Mouse (Mus musculus): ENCODE measurements at regions not wholly inside any gene's neighbourhood (a gene's known extent, or its start where the extent isn't known, plus 50 kb on each side); places are given as distances from the start of the nearest gene placed in this dataset.

DNA sequence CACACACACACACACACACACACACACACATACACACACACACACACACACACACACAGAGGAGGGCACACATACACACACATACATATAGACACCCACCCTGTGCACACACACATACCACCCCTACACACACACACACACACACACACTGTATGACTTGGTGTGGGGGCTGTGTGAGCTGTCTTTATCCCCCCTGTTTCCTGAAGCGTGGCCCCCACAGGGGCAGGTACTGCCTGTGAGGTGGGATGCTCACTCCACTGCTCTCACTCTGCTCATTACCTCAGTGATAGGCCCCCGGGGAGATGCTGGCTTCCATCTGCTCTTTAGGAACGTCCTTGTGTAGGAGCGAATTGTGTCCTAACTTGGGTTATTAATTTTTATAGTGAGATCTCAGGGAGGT lies 157.7 kb downstream of the Ifng start:
- H3K4me3 ChIP-seq (ENCODE audit: insufficient read depth, low read length), result no peak overlapping the region
- no peaks in the 10 kb centered on the region for H3K4me1 ChIP-seq (ENCODE audit: control insufficient read depth, insufficient read depth, low read length)
- H3K27ac ChIP-seq (ENCODE audit: insufficient read depth, low read length), result no peak overlapping the region
- no peak for TF ChIP-seq POLR2A (IDR thresholded peaks at IDR 0.05; ENCODE audit: low read depth, low read length)
- TF ChIP-seq CTCF (IDR thresholded peaks at IDR 0.05; ENCODE audit: borderline replicate concordance, insufficient read depth, low read length), result no peak

DNA sequence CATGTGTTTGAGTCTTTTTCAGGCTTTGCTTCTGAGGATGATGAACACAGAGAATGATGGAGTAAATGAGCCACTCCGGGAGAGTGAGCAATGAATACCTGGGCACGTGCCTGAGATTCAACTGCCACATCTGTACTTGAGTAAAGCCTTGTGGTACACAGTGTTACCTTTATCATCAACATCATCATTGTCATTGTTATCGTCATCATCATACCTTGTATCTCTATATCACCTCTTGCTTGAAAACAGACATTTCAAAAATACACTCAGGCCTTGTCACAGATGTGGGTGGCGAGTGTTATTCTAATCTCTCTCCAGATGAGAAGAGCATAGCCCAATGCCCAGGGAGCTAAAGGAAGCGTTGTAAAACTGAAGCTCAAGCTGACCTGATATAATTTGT lies 158.4 kb downstream of the Ifng start:
- H3K27ac ChIP-seq (ENCODE audit: insufficient read depth, low read length), result no peak overlapping the region
- H3K4me3 ChIP-seq (ENCODE audit: insufficient read depth, low read length), result no peak overlapping the region
- H3K4me1 ChIP-seq (ENCODE audit: control insufficient read depth, insufficient read depth, low read length), result no peaks in the 10 kb centered on the region
- TF ChIP-seq CTCF (IDR thresholded peaks at IDR 0.05; ENCODE audit: borderline replicate concordance, insufficient read depth, low read length), result no peak
- TF ChIP-seq POLR2A (IDR thresholded peaks at IDR 0.05; ENCODE audit: low read depth, low read length), result no peak

DNA sequence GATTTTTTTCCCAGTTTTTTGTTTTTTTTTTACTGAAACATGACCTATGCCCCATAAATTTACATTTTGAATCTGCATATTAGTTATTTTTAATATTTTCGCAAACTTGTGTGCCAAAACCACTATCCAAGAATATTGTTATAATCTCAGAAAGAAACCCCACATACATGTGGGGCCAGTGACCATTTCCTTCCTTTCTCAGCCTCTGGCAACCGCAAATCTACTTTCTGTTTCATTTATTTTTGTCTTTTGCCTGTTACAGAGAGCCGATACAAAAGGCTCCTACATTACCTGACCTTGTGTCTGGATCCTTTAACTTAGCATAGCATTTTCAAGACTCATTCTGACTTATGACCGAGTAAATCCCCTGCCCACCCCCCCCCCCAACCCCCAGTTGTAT lies 158.8 kb downstream of the Ifng start:
- no peak overlapping the region for H3K4me3 ChIP-seq (ENCODE audit: insufficient read depth, low read length)
- no peak overlapping the region for H3K27ac ChIP-seq (ENCODE audit: insufficient read depth, low read length)
- no peaks in the 10 kb centered on the region for H3K4me1 ChIP-seq (ENCODE audit: control insufficient read depth, insufficient read depth, low read length)
- TF ChIP-seq CTCF (IDR thresholded peaks at IDR 0.05; ENCODE audit: borderline replicate concordance, insufficient read depth, low read length) (no peak), POLR2A (IDR thresholded peaks at IDR 0.05; ENCODE audit: low read depth, low read length) (no peak)

DNA sequence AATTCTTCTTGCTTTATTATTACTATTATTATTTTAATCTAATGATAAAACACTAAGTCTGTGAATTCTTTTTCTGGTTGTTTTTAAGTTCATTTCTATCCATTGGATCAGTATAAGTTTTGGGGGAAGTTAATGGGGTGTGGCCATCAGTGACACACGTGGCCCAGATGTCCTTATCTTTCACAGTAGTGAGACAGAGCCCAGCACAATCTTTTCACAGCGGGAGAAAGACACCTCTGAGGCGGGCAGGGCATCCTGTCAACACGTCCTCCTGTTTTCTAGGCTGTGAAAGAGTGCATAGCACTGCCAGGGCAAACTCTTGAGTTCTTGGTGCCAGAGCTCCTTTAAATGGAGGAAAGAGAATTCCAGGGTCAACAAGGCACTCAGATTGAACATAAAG lies 162.1 kb downstream of the Ifng start:
- H3K4me3 ChIP-seq (ENCODE audit: insufficient read depth, low read length), result no peak overlapping the region
- TF ChIP-seq CTCF (IDR thresholded peaks at IDR 0.05; ENCODE audit: borderline replicate concordance, insufficient read depth, low read length), result no peak
- no peak for TF ChIP-seq POLR2A (IDR thresholded peaks at IDR 0.05; ENCODE audit: low read depth, low read length)
- no peaks in the 10 kb centered on the region for H3K4me1 ChIP-seq (ENCODE audit: control insufficient read depth, insufficient read depth, low read length)
- no peak overlapping the region for H3K27ac ChIP-seq (ENCODE audit: insufficient read depth, low read length)

DNA sequence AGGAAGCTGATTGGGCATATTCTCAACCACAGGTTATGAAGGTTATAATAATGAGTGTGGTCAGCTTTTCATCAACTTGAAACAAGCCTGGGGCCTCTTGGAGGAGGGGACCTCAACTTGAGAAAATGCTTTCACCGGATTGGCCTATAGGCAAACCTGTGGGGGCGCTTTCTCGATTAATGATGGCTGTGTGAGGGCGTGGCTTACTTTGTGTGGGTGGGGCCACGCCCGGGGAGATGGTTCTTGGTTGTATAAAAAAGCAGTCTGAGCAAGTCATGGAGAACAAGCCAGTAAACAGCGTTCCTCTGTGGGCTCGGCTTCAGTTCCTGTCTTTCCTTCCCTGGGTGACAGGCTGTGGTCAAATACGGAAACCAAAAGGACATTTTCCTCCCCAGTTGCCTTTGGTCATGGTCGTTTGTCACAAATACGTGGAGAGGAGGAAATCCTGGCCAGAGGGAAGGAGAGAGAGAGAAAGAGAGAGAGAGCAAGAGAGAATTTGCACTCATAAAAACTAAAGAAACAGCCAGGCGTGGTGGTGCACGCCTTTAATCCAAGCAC lies 163.1 kb downstream of the Ifng start:
- no peaks in the 10 kb centered on the region for H3K4me1 ChIP-seq (ENCODE audit: control insufficient read depth, insufficient read depth, low read length)
- H3K4me3 ChIP-seq (ENCODE audit: insufficient read depth, low read length), result no peak overlapping the region
- no peak overlapping the region for H3K27ac ChIP-seq (ENCODE audit: insufficient read depth, low read length)
- no peak for TF ChIP-seq CTCF (IDR thresholded peaks at IDR 0.05; ENCODE audit: borderline replicate concordance, insufficient read depth, low read length)
- TF ChIP-seq POLR2A (IDR thresholded peaks at IDR 0.05; ENCODE audit: low read depth, low read length), result no peak

DNA sequence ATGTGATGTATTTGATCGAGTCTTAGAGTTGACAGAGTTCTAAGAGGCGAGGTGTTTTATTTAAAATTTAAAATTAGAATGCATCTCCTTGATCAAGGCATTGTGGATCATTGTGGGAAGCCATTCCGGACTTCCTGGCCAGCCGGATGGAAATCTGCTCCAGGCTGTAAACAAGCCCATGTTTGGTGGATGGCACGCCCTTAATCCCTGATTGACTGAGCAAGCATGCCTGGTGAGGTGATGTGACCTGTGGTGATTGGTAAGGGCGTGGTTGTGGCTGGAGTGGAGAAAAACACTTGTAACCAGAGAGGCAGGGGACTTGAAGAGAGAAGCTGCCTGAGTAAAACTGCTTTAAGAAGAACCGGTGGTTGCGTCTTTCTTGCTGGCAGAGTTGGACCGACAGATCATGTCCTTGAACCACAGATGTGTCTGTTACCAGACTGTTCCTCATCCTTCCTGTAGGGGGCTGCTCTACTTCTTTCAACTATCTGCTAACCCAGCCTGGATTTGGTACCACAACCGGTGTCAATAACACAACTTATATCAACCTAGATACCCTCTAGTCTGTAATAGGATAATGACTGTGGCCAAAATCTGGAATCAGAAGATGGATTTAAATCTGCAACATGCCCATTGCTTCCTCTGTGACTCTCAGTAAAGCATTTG lies 164.4 kb downstream of the Ifng start:
- Histone ChIP-seq H3K4me1 (ENCODE audit: control insufficient read depth, insufficient read depth, low read length) (no peaks in the 10 kb centered on the region), H3K27ac (ENCODE audit: insufficient read depth, low read length) (no peak overlapping the region), H3K4me3 (ENCODE audit: insufficient read depth, low read length) (no peak overlapping the region)
- TF ChIP-seq CTCF (IDR thresholded peaks at IDR 0.05; ENCODE audit: borderline replicate concordance, insufficient read depth, low read length) (no peak), POLR2A (IDR thresholded peaks at IDR 0.05; ENCODE audit: low read depth, low read length) (no peak)

DNA sequence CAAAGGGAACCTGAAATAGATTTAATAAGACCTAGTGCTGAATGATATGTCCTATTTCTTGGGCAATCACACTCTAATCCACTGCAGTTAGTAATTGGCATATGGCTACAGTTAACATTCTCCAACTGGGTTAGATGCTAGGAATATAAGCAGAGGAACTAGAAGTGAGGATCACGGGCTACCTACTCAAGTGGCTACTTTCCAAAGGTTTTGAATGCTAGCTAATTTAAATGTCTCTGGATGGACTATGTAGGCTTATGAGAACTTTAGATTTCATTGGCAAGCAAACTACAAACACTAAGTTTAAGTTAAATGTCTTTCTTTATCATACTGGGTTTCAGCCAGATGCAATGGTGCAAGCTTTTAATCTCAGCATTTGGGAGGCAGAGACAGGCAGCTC lies 166.6 kb downstream of the Ifng start:
- no peak overlapping the region for H3K27ac ChIP-seq (ENCODE audit: insufficient read depth, low read length)
- no peaks in the 10 kb centered on the region for H3K4me1 ChIP-seq (ENCODE audit: control insufficient read depth, insufficient read depth, low read length)
- TF ChIP-seq CTCF (IDR thresholded peaks at IDR 0.05; ENCODE audit: borderline replicate concordance, insufficient read depth, low read length) (no peak), POLR2A (IDR thresholded peaks at IDR 0.05; ENCODE audit: low read depth, low read length) (no peak)
- no peak overlapping the region for H3K4me3 ChIP-seq (ENCODE audit: insufficient read depth, low read length)

DNA sequence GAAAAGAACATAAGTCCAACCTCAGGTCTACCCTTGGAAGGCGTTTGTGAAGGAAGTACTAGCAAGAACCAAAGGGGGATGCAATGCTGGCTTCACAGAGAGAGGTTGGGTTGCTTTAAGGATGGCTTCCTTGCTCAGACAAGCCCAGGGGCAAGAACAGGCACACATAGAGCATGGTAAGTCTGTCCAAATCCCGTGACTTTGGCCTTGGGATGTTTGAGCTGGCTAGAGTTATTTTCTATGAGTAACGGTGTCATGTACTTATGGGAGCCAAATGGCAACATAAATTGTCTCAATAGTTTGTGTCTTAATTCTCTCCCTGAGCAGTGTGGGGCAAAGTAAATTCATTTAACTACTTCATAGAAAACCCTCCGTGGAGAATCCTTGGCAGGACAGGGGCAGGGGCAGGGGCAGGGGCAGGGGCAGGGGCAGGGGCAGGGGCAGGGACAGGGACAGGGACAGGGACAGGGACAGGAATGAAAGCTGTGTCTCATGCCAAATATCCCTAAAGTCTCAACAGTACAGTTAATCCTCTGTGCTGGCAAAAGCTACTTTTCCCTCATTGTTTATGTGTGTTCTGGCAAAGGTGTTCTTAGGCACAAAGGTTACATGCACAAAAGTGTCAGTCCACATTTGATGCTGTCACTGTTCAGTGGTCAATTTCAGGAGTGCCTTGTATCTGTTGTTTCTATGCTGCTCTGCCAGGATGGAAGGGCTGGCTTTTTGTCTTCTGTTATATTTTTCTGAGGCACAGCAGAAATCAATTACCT lies 167.7 kb downstream of the Ifng start:
- no peak for TF ChIP-seq CTCF (IDR thresholded peaks at IDR 0.05; ENCODE audit: borderline replicate concordance, insufficient read depth, low read length)
- no peak for TF ChIP-seq POLR2A (IDR thresholded peaks at IDR 0.05; ENCODE audit: low read depth, low read length)
- no peak overlapping the region for H3K27ac ChIP-seq (ENCODE audit: insufficient read depth, low read length)

DNA sequence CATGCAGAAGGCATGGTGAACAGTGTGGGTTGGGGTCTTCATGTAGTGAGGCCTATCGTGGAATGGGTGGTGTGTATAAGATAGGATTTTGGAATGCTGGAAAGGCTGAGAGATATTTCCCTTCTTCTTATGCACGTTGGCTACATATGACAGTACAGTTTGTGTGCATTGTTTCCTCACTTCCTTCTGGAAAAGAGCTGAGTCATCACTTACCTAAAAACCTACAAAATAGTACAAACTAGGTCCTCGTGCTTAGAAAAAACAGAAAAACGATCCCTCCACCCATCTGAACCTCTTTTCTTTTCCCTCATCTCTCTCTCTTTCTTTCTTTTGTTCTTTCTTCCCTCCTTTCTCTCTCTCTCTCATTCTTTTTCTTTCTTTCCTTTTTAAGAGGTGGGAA lies 168.3 kb downstream of the Ifng start:
- Histone ChIP-seq H3K27ac (ENCODE audit: insufficient read depth, low read length) (no peak overlapping the region), H3K4me1 (ENCODE audit: control insufficient read depth, insufficient read depth, low read length) (no peaks in the 10 kb centered on the region), H3K4me3 (ENCODE audit: insufficient read depth, low read length) (no peak overlapping the region)
- TF ChIP-seq CTCF (IDR thresholded peaks at IDR 0.05; ENCODE audit: borderline replicate concordance, insufficient read depth, low read length) (no peak), POLR2A (IDR thresholded peaks at IDR 0.05; ENCODE audit: low read depth, low read length) (no peak)

More for the DNA sequence above, 167.7 kb downstream of the Ifng start:
- Histone ChIP-seq H3K4me1 (ENCODE audit: control insufficient read depth, insufficient read depth, low read length) (no peaks in the 10 kb centered on the region), H3K4me3 (ENCODE audit: insufficient read depth, low read length) (no peak overlapping the region)

DNA sequence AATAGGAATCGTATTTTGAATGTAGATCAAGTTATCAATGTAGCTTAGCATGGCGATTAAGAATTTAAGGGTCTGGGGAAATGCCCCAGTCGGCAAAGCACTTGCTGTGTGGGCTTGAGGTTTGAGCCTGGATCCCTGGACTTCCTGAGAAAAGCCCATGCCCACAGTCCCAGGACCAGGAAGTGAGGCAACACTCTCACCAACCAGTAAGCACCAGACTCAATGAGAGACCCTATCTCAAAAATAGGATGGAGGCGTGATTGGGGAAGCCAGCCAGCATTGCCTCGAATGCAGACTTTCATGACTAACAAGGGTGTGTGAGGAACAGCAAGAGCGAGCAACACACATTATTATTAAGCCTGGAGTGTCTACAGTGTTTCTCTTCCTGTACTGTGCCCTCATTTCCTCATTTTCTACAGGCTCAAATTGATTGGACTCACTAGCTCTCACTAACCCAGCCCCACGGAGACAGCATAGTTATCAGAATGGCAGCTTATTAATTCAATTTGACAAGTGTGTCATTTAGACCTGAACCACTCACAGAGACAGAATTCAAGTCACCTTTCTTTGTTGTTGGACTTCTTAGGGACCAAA lies 170.1 kb downstream of the Ifng start:
- Histone ChIP-seq H3K4me3 (ENCODE audit: insufficient read depth, low read length) (no peak overlapping the region), H3K4me1 (ENCODE audit: control insufficient read depth, insufficient read depth, low read length) (no peaks in the 10 kb centered on the region), H3K27ac (ENCODE audit: insufficient read depth, low read length) (no peak overlapping the region)
- no peak for TF ChIP-seq CTCF (IDR thresholded peaks at IDR 0.05; ENCODE audit: borderline replicate concordance, insufficient read depth, low read length)
- no peak for TF ChIP-seq POLR2A (IDR thresholded peaks at IDR 0.05; ENCODE audit: low read depth, low read length)
